Mouse (Mus musculus): ENCODE data around the gene Sptbn1.

The Sptbn1 gene

GRCm38 (mm10) chr11:30171586-30172178 lies 96.3 kb downstream of the Sptbn1 start:
- no peak for DNase-seq (ENCODE audit: low spot score in 2 of 2)

- no peak for DNase-seq (ENCODE audit: low spot score in 2 of 2)
These were observed 96.8 kb downstream of the Sptbn1 start for GRCm38 (mm10) chr11:30171184-30171583.

DNA sequence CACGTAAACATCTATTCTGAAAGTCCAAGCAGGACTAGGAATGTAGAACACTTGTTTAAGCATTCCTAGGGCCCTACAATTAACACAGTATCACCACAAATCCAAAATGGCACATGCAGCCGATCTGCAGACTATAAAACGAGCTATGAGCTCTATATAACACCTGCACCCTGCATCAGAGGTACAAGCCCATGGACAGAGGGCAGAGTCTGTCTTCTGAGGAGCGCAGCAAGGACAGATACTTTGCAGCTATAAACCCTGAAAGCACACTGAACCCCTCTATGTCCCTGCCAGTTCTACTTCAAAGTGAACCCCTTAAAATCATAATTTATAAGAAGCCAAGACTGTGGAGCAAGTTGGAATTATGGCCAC lies 101.4 kb downstream of the Sptbn1 start:
- DNase-seq (ENCODE audit: low spot score in 2 of 2) = no peak

GRCm38 (mm10) chr11:30165861-30166550 lies 102.0 kb downstream of the Sptbn1 start:
- no peak for DNase-seq (ENCODE audit: low spot score in 2 of 2)

DNA sequence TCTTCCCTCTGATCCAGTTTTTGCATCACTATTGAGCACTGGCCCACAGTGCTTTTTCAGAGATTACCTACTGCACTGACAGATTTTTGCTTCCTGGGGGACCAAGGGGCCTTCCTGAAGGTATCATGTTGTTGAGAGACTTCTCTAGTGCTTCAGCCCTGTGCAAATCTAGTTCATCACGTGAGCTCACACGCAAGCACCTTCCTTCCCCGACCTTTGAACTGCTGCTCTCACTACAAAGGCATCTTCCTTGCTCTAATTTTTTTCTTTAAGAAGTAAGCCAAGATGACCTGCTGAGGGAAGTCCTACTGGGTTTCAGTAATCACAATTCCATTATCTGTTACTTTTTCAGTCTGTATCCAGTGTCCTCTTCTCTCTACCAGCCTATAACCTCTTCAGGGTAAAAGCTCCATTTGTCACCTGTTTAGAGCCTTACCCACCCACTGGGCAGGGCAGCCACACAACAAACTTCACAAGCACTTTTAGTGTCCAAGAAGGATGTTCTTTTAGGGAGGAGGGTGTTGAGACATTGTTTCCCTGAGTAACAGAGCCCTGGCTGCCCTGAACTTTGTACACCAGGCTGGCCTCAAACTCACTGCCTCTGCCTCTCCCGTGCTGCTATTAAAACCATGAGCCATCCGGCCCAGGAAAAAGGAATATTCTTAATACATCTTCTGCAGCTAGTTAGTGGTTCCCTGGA lies 103.3 kb downstream of the Sptbn1 start:
- no peak for DNase-seq (ENCODE audit: low spot score in 2 of 2)

DNA sequence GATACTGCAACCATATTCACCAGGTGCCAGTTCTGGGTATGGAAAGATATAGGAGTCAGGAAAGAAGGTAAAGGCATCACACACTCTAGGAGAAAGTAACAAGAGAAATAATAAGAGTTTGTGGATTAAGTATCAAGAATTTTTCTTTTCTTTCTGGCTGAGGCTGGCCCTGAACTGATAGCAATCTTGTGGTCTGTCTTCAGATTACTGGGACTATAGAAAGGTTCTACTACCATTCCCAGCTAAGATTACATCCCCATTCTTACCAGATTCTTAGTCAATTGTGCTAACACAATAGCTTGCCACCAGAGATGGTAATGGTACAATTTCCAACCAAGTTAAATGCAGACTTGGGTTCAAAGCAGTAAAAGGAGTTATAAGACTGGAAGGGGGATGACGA lies 104.1 kb downstream of the Sptbn1 start:
- DNase-seq (ENCODE audit: low spot score in 2 of 2) = no peak

DNA sequence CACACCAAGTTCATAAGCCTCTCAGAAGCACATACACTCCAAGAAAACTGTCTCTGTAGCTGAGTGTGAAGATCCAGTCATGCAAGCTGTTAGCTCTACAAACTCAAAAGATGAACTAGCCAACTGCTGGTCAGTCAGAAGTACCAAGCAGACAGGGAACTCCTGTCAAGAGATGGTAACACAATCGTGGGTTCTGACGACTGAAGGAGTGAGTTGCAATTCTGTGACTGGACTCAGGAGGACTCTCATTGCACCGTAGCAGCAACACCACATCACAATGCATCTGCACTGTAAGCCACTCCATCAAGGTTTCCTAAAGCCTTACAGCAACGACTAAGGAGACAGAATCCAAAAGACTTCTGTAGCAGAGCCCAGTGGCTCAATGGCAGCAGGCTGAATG lies 104.9 kb downstream of the Sptbn1 start:
- no peak for DNase-seq (ENCODE audit: low spot score in 2 of 2)

DNA sequence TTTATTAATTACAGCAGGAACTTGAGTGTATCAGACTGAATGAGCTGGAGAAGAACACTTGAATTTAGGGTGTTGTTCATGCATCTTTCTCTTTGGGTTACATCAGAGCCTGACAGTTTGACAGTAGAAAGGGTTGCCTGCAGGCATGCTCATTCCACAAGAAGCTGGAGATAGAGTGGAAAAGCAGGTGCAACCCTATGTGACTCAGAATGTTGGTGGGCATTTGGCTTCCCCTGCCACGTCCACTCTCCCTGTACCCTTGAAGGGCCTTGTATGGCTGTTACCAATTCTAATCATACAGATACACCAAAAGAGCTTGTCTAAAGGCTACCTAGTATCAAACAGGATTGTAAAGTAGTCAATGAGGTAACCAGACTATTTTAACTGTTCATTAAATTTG lies 106.2 kb downstream of the Sptbn1 start:
- no peak for DNase-seq (ENCODE audit: low spot score in 2 of 2)

- DNase-seq (ENCODE audit: low spot score in 2 of 2) = peak in 1 of 2 experiments; percentile 43
These were observed 106.8 kb downstream of the Sptbn1 start for GRCm38 (mm10) chr11:30161173-30161650.

DNA sequence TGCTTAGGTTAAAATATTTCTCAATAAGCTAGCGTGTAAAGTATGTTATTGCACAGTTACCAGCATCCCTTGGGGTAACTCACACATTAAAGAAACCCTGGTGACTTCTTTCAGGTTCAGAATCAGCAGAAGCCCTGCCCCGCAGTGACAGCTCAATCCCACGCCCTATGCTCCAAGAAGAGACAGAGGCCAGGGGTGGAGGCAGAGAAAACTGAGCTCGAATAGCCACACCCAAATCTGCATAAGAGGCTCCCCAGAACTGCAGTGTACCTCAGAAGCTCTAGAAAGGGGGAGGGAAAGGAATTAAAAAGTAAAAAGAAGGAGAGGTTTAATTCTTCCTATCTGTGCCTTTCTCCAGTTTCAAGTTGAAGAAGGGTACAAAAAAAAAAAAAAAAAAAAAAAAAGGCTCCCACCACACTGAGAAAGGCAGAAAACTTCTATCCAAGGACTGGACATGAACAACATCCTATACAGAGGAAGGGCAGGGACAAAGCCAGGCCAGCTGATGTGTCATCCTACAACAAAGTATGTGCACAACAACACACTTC lies 107.3 kb downstream of the Sptbn1 start:
- no peak for DNase-seq (ENCODE audit: low spot score in 2 of 2)

GRCm38 (mm10) chr11:30159545-30160255 lies 108.3 kb downstream of the Sptbn1 start:
- no peak for DNase-seq (ENCODE audit: low spot score in 2 of 2)

DNA sequence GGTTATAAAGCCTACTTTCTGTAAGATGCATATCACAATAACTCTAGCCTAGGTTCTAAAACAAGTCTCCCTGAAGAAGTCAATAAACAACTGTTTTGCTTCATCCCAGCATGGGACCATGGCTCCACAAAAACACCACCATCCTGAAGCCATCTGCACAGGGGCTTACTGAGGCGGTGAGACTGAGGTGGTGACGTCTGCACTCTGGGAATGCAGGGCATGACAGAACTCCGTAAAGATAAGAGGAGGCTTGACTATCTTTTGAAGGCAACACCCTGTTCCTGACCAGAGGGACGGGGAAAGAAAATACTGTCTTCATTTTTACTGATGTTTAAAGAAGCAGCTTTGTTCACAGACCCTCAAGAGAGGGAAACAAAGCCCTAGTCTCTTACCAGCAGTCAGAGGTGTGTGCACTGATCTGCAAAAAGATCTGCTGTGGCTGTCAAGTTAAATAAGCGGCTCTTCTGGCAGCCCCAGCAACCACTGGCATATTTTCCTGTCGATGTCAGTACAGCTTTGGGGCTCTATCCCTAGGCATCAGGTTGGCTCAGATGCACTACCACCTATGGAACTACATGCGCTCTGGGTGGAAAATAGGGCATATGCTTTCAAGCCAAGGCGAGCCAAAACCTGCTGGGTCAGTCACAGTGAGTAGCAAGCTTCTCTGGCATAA lies 109.8 kb downstream of the Sptbn1 start:
- DNase-seq (ENCODE audit: low spot score in 2 of 2) = no peak

DNA sequence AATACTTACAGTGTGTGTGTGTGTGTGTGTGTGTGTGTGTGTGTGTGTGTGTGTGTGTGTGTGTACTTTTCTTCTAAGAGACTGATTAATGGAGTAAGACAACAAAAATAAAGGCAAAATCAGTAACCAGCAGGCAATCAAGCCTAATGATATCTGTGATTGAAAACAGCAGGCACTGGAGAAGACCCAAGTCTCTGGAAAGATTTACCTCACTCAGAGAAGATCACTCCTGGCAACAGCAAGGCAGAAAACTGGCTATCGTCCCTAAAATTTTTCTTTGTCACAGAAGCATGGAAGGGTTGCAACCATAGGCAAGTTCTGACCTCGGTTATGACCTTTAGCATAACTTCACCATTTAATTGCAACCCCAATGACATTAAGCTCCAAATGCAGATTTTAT lies 112.1 kb downstream of the Sptbn1 start:
- DNase-seq (ENCODE audit: low spot score in 2 of 2) = no peak

GRCm38 (mm10) chr11:30154980-30155379 lies 113.0 kb downstream of the Sptbn1 start:
- no peak for DNase-seq (ENCODE audit: low spot score in 2 of 2)

- DNase-seq (ENCODE audit: low spot score in 2 of 2) = no peak
These were observed 119.1 kb downstream of the Sptbn1 start for GRCm38 (mm10) chr11:30148888-30149287.

- no peak for DNase-seq (ENCODE audit: low spot score in 2 of 2)
These were observed 119.6 kb downstream of the Sptbn1 start for GRCm38 (mm10) chr11:30148378-30148777.

DNA sequence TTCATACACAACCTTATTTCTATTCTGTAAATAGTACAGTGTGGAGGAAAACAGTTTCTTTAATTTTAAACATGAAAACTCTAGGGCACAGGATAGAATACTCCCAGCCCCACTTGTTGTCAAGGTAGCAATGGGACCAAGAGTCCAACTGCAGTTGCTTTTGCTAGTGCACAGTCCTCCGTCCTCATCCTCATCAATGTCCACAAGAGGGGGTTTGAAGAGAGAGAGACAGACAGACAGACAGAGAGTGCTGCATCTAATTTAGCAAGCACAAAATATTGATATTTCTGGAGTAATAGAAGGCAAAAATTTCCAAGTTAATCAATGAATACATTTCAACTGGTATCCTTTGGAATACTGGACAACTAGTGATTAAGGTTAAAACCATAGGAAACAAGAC lies 120.1 kb downstream of the Sptbn1 start:
- no peak for DNase-seq (ENCODE audit: low spot score in 2 of 2)

DNA sequence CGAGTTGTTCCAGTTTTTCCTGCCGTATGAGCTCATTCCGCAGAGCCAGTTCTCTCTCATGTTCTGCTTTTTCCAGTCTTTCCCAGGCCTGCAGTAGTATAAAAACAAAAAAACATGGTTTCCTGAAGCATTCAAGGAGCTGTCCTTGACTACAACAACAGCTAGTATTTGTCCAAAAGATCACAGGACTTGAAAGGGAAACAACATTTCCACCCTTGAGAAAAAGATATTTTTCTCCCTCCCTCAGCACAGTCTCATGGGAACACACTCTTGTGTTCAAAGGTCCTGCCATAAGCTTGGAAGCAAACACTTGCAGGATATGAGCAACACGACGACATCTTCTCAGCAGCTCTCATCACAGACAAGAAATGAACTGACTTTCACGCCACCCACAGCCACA lies 124.9 kb downstream of the Sptbn1 start:
- DNase-seq (ENCODE audit: low spot score in 2 of 2) = no peak

DNA sequence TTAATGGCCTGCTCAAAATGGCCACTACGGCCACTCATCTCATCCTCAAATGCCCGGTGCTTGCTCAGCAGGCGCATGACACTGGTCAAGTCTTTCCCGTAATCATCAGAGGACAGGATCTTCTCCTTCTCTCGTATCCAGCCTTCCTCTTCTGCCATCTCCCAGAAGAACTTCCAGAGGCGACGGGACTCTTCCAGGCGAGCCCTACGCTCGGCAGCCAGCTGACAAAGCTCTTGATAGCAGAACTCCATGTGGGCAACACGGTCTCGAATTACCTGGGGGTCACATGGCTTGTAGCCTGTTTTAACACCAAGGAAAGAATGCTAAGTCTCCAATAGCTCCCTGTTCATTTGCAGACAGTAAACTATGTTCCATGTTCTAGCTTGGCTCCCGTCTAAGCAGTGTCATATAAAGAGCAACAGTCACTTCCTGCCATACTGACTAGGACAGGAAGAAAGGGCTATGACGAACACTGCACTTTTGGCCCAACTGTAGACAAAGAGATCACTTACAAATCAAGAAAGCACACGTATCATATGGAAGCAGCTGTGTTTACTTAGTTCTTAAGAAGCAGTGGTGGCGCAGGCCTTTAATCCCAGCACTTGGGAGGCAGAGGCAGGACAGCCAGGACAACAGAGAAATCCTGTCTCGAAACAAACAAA lies 128.7 kb downstream of the Sptbn1 start:
- DNase-seq (ENCODE audit: low spot score in 2 of 2) = no peak

- no peak for DNase-seq (ENCODE audit: low spot score in 2 of 2)
These were observed 130.9 kb downstream of the Sptbn1 start for GRCm38 (mm10) chr11:30137081-30137480.

DNA sequence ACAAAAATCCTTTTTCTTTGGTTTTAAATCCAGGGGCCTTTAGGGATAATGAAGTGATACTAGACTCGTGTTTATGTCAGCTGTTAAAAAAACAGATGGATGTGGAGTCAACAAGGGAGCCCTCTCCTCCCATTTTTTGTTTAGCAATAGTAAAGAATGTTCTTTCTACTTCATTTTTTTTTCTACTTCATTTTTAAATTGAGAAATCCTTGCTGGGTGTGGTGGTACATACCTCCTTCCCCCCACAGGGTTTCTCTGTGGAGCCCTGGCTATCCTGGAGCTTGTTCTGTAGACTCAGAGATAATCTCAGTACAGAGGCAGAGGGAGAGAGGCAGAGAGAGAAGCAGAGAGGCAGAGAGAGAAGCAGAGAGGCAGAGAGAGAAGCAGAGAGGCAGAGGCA lies 133.9 kb downstream of the Sptbn1 start:
- no peak for DNase-seq (ENCODE audit: low spot score in 2 of 2)
